Mouse (Mus musculus): ENCODE data around the gene Atp1a2.

Atp1a2 gene

GRCm38 (mm10) chr1:172305153-172305552 is 7.3 kb upstream of the Atp1a2 start:
- no peak for DNase-seq (ENCODE audit: low read depth, low spot score)

- no peak for DNase-seq (ENCODE audit: low read depth, low spot score)
Measured at GRCm38 (mm10) chr1:172304443-172304842, 6.6 kb upstream of the Atp1a2 start.

GRCm38 (mm10) chr1:172302851-172303250 is 5.0 kb upstream of the Atp1a2 start:
- DNase-seq (ENCODE audit: low read depth, low spot score) = no peak

- DNase-seq (ENCODE audit: low read depth, low spot score) = no peak
Measured at GRCm38 (mm10) chr1:172302311-172302710, 4.4 kb upstream of the Atp1a2 start.

GRCm38 (mm10) chr1:172301180-172301579 is 3.3 kb upstream of the Atp1a2 start:
- DNase-seq (ENCODE audit: low read depth, low spot score) = no peak

GRCm38 (mm10) chr1:172300247-172300646 is 2.4 kb upstream of the Atp1a2 start:
- no peak for DNase-seq (ENCODE audit: low read depth, low spot score)

GRCm38 (mm10) chr1:172299528-172299927 is 1.7 kb upstream of the Atp1a2 start:
- DNase-seq (ENCODE audit: low read depth, low spot score) = no peak

- no peak for DNase-seq (ENCODE audit: low read depth, low spot score)
Measured at GRCm38 (mm10) chr1:172296816-172297510, 901 bp downstream of the Atp1a2 start.

GRCm38 (mm10) chr1:172295751-172296197 is 2.1 kb downstream of the Atp1a2 start:
- DNase-seq (ENCODE audit: low read depth, low spot score) = no peak

GRCm38 (mm10) chr1:172293449-172293848 is 4.4 kb downstream of the Atp1a2 start:
- DNase-seq (ENCODE audit: low read depth, low spot score) = no peak

- DNase-seq (ENCODE audit: low read depth, low spot score) = no peak
Measured at GRCm38 (mm10) chr1:172292880-172293279, 5.0 kb downstream of the Atp1a2 start.

- DNase-seq (ENCODE audit: low read depth, low spot score) = no peak
Measured at GRCm38 (mm10) chr1:172289617-172289946, 8.3 kb downstream of the Atp1a2 start.

- no peak for DNase-seq (ENCODE audit: low read depth, low spot score)
Measured at GRCm38 (mm10) chr1:172288900-172289616, 8.8 kb downstream of the Atp1a2 start.

GRCm38 (mm10) chr1:172286740-172287139 is 11.1 kb downstream of the Atp1a2 start:
- DNase-seq (ENCODE audit: low read depth, low spot score) = no peak

- no peak for DNase-seq (ENCODE audit: low read depth, low spot score)
Measured at GRCm38 (mm10) chr1:172284221-172284620, 13.6 kb downstream of the Atp1a2 start.

- no peak for DNase-seq (ENCODE audit: low read depth, low spot score)
Measured at GRCm38 (mm10) chr1:172283073-172283472, 14.8 kb downstream of the Atp1a2 start.

GRCm38 (mm10) chr1:172281522-172282254 is 16.2 kb downstream of the Atp1a2 start:
- no peak for DNase-seq (ENCODE audit: low read depth, low spot score)

- no peak for DNase-seq (ENCODE audit: low read depth, low spot score)
Measured at GRCm38 (mm10) chr1:172279768-172280509, 17.9 kb downstream of the Atp1a2 start.

- DNase-seq (ENCODE audit: low read depth, low spot score) = no peak
Measured at GRCm38 (mm10) chr1:172278328-172278727, 19.5 kb downstream of the Atp1a2 start.

GRCm38 (mm10) chr1:172277172-172277571 is 20.7 kb downstream of the Atp1a2 start:
- no peak for DNase-seq (ENCODE audit: low read depth, low spot score)

- DNase-seq (ENCODE audit: low read depth, low spot score) = no peak
Measured at GRCm38 (mm10) chr1:172274547-172274946, 23.3 kb downstream of the Atp1a2 start.

- DNase-seq (ENCODE audit: low read depth, low spot score) = no peak
Measured at GRCm38 (mm10) chr1:172274116-172274515, 23.7 kb downstream of the Atp1a2 start.
